Mouse (Mus musculus) liver, embryonic 14.5 days (tissue): Measurements from ENCODE around the gene Pycard. TPM values are rescaled to one million over a fixed set of nuclear protein-coding genes. Genes with fewer than 3 reads are reported as not detected.
"Not testable (repeated sequence)": the region's sequence is repeated elsewhere in the genome, so short reads cannot be mapped to it uniquely, and the experiment has no call there.

Experiments used
- ATAC-seq: fragments of 200-750 bp; cut with Nextera tagmentation; 2 replicates; pipeline ENCODE4 v1.8.0; 2017; ENCODE audit warnings: moderate number of reproducible peaks, mild to moderate bottlenecking, moderate library complexity; ENCODE audit not compliant: insufficient read depth
- DNase-seq, 3 experiments: peaks; one replicate each; pipeline ENCODE4 v3.0.0-alpha.2; 2012 to 2013; ENCODE audit warnings: low read depth in 3 of 3, low spot score in 3 of 3
- H3K27ac ChIP-seq: fragments of 300-500 bp; sonication (generic); 2 replicates; pipeline ENCODE4 v1.5.1; 2014; ENCODE audit warnings: moderate library complexity, mild to moderate bottlenecking, control low read depth, inconsistent platforms
- H3K27me3 ChIP-seq: fragments of 300-500 bp; sonication (generic); 2 replicates; pipeline ENCODE4 v1.6.1; 2014; ENCODE audit warnings: mild to moderate bottlenecking, low read length, moderate library complexity; ENCODE audit not compliant: control insufficient read depth, insufficient read depth
- H3K36me3 ChIP-seq: fragments of 300-500 bp; sonication (generic); replicated peaks from 2 replicates; pipeline ENCODE4 v1.6.1; 2014; ENCODE audit warnings: low read depth; ENCODE audit not compliant: control insufficient read depth, insufficient read depth
- H3K4me1 ChIP-seq, 2 experiments: fragments of 200-500 bp in 1 of 2; fragments of 300-500 bp in 1 of 2; sonication (generic) in 1 of 2; replicated peaks; 2 replicates each; pipeline ENCODE4 v1.6.1; 2012 to 2014; ENCODE audit warnings: antibody characterized with exemption in 1 of 2, inconsistent platforms in 1 of 2, low read length in 1 of 2; ENCODE audit not compliant: control insufficient read depth in 2 of 2, insufficient read depth in 2 of 2
- H3K4me2 ChIP-seq: fragments of 300-500 bp; sonication (generic); 2 replicates; pipeline ENCODE4 v1.6.1; 2014; ENCODE audit warnings: low read depth, mild to moderate bottlenecking, control low read depth, moderate library complexity
- H3K4me3 ChIP-seq, 2 experiments: fragments of 200-500 bp in 1 of 2; fragments of 300-500 bp in 1 of 2; sonication (generic) in 1 of 2; 2 replicates each; pipeline ENCODE4 v1.5.1; 2012 to 2014; ENCODE audit warnings: low read depth in 2 of 2, low read length in 2 of 2, mild to moderate bottlenecking in 2 of 2, control low read depth in 1 of 2, inconsistent platforms in 1 of 2, moderate library complexity in 1 of 2; ENCODE audit not compliant: insufficient read depth in 1 of 2
- H3K9ac ChIP-seq: fragments of 300-500 bp; sonication (generic); replicated peaks from 2 replicates; pipeline ENCODE4 v1.6.1; 2014; ENCODE audit warnings: mild to moderate bottlenecking, control low read depth, moderate library complexity
- H3K9me3 ChIP-seq: fragments of 300-500 bp; sonication (generic); 2 replicates; pipeline ENCODE4 v1.6.1; 2016; ENCODE audit warnings: low read length, mixed read lengths; ENCODE audit not compliant: control insufficient read depth
- CTCF ChIP-seq: IDR thresholded peaks from 2 replicates; pipeline ENCODE4 v1.5.1; 2016; ENCODE audit warnings: antibody characterized with exemption, low read depth, control low read depth
- EP300 ChIP-seq: IDR thresholded peaks from 2 replicates; pipeline ENCODE4 v1.6.1; 2016; ENCODE audit warnings: antibody characterized with exemption, low read depth
- WGBS: fragments of 180-500 bp; shearing (Covaris S2); extraction: QIAGEN DNeasy Blood & Tissue Kit; methylation state at CpG from one replicate; pipeline ENCODE4 v1.1.7; 2014; ENCODE audit not compliant: insufficient replicate concordance; 5-methylcytosine and 5-hydroxymethylcytosine counted together
- polyA plus RNA-seq, 2 experiments: library from polyadenylated mRNA; depleted of rRNA in 1 of 2; stranded (reverse) in 1 of 2; unstranded in 1 of 2; fragments of >200 nt; fragmentation: Nextera tagmentation in 1 of 2; extraction: Ambion mirVana in 1 of 2; gene quantifications; 2 replicates each; pipeline versions ENCODE4 v1.2.1 to v1.2.3; 2012 to 2014

Gene Pycard
- polyA plus RNA-seq (2012; rRNA removed) (13.8 and 20.2 TPM in 2 replicates), polyA plus RNA-seq (2014; fragmentation: Nextera tagmentation; extraction: Ambion mirVana) (37.1 and 39.3 TPM in 2 replicates)

DNA sequence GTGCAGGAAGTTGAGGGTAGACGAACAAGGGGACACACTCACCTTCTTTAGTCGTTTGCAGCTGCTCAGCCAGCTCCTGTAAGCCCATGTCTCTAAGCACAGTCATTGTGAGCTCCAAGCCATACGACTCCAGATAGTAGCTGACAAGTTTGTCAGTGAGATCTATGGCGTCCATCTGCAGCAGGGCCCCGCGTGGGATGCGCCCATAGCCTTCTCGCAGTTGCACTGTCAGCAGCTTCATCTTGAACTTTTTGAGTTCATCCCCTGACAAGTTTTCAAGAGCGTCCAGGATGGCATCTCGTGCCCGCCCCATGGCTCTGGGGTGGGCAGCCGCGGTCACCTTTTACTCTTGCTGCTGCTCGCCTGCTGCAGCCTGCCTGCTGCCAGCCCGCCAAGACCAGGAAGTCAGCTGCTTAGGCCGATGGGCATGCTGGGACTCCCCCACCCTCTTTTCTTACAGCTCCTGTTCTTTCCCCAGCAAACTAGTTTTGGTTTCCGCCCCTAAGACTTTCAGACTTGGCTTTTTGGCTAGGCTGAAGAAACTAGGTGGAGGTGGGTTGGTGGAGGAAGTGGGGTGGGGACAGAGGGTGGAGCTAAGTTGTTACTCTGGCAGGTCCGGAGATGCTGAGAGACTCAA, at the start of gene Pycard:
TSS of gene Pycard (minus strand) at position 527 of the 637 bp plus-strand sequence.
- Histone ChIP-seq H3K36me3 (peaks cover 5% of the 10 kb centered on the region), H3K27ac (no peak within 1 kb of the TSS)

DNA sequence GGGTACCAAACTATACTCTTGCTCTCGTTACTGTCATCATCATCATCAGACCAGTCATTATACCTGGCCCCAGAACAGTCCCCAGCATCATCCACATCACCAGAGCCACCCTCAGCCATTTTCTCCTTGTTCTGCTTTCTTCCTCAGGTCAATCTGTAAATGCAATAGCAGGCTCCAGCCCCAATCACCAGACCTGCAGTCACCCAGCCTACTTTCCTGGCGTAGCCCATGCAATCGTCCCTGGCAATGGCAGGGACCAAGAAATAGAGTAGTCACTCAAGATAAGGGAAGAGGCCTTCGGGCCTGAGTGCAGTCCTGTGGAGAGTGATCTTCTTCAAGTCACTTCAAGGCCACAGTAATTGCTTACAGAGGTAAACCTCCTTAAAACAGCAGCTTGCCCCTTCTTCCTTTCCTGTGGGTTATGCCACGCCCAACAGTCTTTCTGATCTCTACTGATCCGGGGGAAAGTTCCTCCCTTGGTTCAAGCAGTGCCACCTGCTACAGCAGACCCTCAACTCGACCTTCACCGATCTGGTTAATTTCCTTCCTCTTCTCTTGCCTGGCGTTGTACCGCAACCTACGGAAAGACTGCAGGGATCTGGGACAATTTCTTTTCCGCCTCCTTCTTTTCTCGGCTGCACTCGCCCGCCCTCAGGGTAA, 48.6 kb upstream of the Pycard start:
- ATAC-seq, H3K27ac ChIP-seq, H3K36me3 ChIP-seq, H3K4me3 ChIP-seq, H3K9ac ChIP-seq, H3K4me1 ChIP-seq, DNase-seq, H3K9me3 ChIP-seq, H3K27me3 ChIP-seq: not testable (repeated sequence)
- WGBS = 25% methylated on average over 15 of the region's 15 CpGs
- peak overlapping the region; percentile 4; the same call in 1 of the 2 replicates for H3K4me2 ChIP-seq

More for the DNA sequence above, at the start of gene Pycard:
- peak within 1 kb of the TSS; percentile 52 to 65 for H3K4me3 ChIP-seq
- peak; percentile 70; the same call in 1 of the 2 replicates for ATAC-seq
- H3K4me1 ChIP-seq = peaks cover 15 to 20% of the 10 kb centered on the region in 2 experiments
- H3K27me3 ChIP-seq = no peaks in the 10 kb centered on the region
- H3K9me3 ChIP-seq = no peaks in the 10 kb centered on the region
- TF ChIP-seq CTCF = no peak
- TF ChIP-seq EP300 = no peak
- peak within 1 kb of the TSS; percentile 69 for H3K4me2 ChIP-seq
- 3% methylated on average over 18 of the region's 18 CpGs for WGBS
- peak within 1 kb of the TSS; percentile 52 for H3K9ac ChIP-seq
- peak in 1 of 3 experiments; percentile 33 for DNase-seq

DNA sequence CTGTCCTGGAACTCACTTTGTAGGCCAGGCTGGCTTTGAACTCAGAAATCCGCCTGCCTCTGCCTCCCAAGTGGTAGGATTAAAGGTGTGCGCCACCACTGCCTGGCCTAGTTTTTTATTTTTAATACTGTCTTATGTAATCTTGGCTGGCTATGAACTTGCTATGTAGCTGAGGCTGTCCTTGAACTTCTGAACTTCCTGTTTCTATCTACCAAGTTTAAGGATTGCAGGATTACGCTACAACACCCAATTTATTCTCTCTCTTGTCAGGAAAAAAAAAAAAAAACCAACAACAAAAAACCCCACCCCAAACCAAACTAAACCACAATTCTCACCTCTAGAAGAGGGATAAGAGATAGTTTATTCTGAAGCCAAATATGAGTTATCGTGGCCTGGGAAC, 39.9 kb upstream of the Pycard start:
- H3K4me1 ChIP-seq = peaks cover 0 to 4% of the 10 kb centered on the region in 2 experiments; a peak in 2 of 4 replicates
- H3K4me3 ChIP-seq = no peak overlapping the region
- WGBS = 65% methylated on average over 4 of the region's 4 CpGs
- no peak overlapping the region for H3K27ac ChIP-seq
- no peaks in the 10 kb centered on the region for H3K27me3 ChIP-seq
- no peaks in the 10 kb centered on the region for H3K36me3 ChIP-seq
- H3K9ac ChIP-seq = no peak overlapping the region
- H3K9me3 ChIP-seq = no peaks in the 10 kb centered on the region
- no peak for ATAC-seq
- TF ChIP-seq EP300 (no peak), CTCF (no peak)
- no peak for DNase-seq
- no peak overlapping the region for H3K4me2 ChIP-seq

DNA sequence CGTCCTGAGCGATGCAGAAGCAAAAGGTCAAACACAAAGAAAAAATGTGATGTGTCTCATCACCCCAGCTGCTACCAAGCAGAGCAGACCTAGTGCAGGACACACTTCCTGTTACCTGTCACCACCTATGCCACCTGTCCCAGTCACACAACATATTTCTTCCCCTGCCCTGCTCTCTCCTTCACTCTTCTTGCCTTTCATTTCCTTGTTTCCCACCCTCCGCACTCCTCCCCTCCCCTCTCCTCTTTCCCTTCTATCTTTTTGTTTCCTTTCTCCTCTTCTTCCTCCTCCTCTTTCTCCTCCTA, 39.3 kb upstream of the Pycard start:
- no peaks in the 10 kb centered on the region for H3K9me3 ChIP-seq
- ATAC-seq (no peak), DNase-seq (no peak)
- H3K9ac ChIP-seq = no peak overlapping the region
- H3K27ac ChIP-seq = no peak overlapping the region
- TF ChIP-seq EP300 (no peak), CTCF (no peak)
- H3K4me2 ChIP-seq = no peak overlapping the region
- no peaks in the 10 kb centered on the region for H3K27me3 ChIP-seq
- H3K4me1 ChIP-seq = peaks cover 0 to 4% of the 10 kb centered on the region in 2 experiments; a peak in 2 of 4 replicates
- H3K4me3 ChIP-seq = no peak overlapping the region
- WGBS = 82% methylated on average over 3 of the region's 3 CpGs
- H3K36me3 ChIP-seq = no peaks in the 10 kb centered on the region

DNA sequence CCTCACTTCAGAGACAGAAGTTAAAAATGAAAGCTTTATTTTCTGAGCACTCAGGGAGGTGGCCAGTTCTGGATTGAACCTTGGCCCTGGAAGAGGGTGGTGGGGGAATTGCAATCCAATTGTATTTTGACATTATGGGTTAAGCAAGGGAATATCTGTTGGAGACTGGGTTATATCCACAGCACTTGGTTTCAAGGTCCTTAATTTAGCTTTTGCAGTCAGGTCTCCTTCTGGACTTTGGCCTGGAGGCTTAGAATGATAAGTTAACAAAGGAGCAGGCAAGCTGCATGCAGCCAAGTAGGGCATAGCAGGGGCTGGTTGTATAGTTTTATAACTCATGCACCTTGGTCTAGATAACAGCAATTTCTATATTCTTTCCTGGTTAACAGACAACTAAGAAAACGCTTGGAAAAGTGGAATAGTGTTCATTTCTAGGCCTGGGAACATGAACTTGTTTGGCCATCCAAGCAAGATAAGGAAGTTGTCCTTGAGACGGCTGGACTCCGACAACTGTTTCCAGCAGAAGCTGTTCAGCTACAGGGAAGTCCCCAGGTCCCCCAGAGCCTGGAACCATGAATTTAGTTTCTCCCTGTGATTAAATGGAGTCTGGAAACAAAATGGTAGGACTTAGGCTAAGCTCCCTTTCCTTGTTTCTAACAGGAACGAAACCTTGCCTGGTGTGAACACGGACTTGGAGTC, 38.8 kb upstream of the Pycard start:
- TF ChIP-seq CTCF (no peak), EP300 (no peak)
- Histone ChIP-seq H3K36me3 (no peaks in the 10 kb centered on the region), H3K9ac (no peak overlapping the region), H3K27me3 (no peaks in the 10 kb centered on the region), H3K4me2 (no peak overlapping the region), H3K9me3 (no peaks in the 10 kb centered on the region), H3K4me3 (no peak overlapping the region), H3K4me1 (peaks cover 0 to 4% of the 10 kb centered on the region in 2 experiments; a peak in 2 of 4 replicates), H3K27ac (no peak overlapping the region)
- ATAC-seq (no peak), DNase-seq (no peak)
- 65% methylated on average over 5 of the region's 5 CpGs for WGBS
